Mouse (Mus musculus): ENCODE data around the gene Mcidas.

- TF ChIP-seq POLR2A (IDR thresholded peaks at IDR 0.05; ENCODE audit: borderline replicate concordance, insufficient read depth, low read length) (no peak), CTCF (IDR thresholded peaks at IDR 0.05; ENCODE audit: borderline replicate concordance, insufficient read depth, low read depth, low read length) (no peak)
Observed at GRCm38 (mm10) chr13:112985605-112986450, 7.8 kb upstream of the Mcidas start.

Measured in cerebellum, adult 2 months (tissue).